Mouse (Mus musculus) thymus, postnatal 10 days (tissue): ENCODE measurements around the gene Stoml2.

Source experiments
- DNase-seq, 2 experiments: peaks; one replicate each; pipeline ENCODE4 v3.0.0; 2021; ENCODE audit warnings: low spot score in 2 of 2

Gene Stoml2

GRCm38 (mm10) chr4:43038567-43039495, 7.3 kb upstream of the Stoml2 start:
- DNase-seq: no peak

GRCm38 (mm10) chr4:43037860-43038566, 6.5 kb upstream of the Stoml2 start:
- no peak for DNase-seq

GRCm38 (mm10) chr4:43036356-43036755, 4.8 kb upstream of the Stoml2 start:
- DNase-seq: no peak

GRCm38 (mm10) chr4:43035851-43036250, 4.3 kb upstream of the Stoml2 start:
- no peak for DNase-seq

GRCm38 (mm10) chr4:43033481-43033880, 2.0 kb upstream of the Stoml2 start:
- no peak for DNase-seq

- no peak for DNase-seq
Observed at GRCm38 (mm10) chr4:43032501-43032900, 991 bp upstream of the Stoml2 start.

GRCm38 (mm10) chr4:43030780-43031230, 705 bp downstream of the Stoml2 start:
- no peak for DNase-seq

GRCm38 (mm10) chr4:43030352-43030751, 1.2 kb downstream of the Stoml2 start:
- no peak for DNase-seq

- no peak for DNase-seq
Observed at GRCm38 (mm10) chr4:43029749-43030148, 1.8 kb downstream of the Stoml2 start.

GRCm38 (mm10) chr4:43029121-43029520, 2.4 kb downstream of the Stoml2 start:
- DNase-seq: no peak

GRCm38 (mm10) chr4:43025084-43025960, 6.2 kb downstream of the Stoml2 start, which contains the start of gene Pigo:
TSS of gene Pigo (minus strand) at chr4:43025819.
- peak; percentile 88 to 94 for DNase-seq

- DNase-seq: no peak
Observed at GRCm38 (mm10) chr4:43024673-43025072, 6.8 kb downstream of the Stoml2 start.

- DNase-seq: no peak
Observed at GRCm38 (mm10) chr4:43021341-43021740, 10.2 kb downstream of the Stoml2 start.

GRCm38 (mm10) chr4:43020876-43021275, 10.6 kb downstream of the Stoml2 start:
- no peak for DNase-seq

GRCm38 (mm10) chr4:43019641-43020465, 11.7 kb downstream of the Stoml2 start:
- no peak for DNase-seq

- no peak for DNase-seq
Observed at GRCm38 (mm10) chr4:43019176-43019575, 12.3 kb downstream of the Stoml2 start.

GRCm38 (mm10) chr4:43018156-43018555, 13.4 kb downstream of the Stoml2 start:
- DNase-seq: no peak

GRCm38 (mm10) chr4:43012091-43012490, 19.4 kb downstream of the Stoml2 start:
- DNase-seq: no peak

GRCm38 (mm10) chr4:43010161-43011038, 21.1 kb downstream of the Stoml2 start, which contains the start of gene Fancg:
TSS of gene Fancg (minus strand) at chr4:43010506.
- peak; percentile 81 to 83 for DNase-seq

GRCm38 (mm10) chr4:43005765-43006164, 25.7 kb downstream of the Stoml2 start:
- DNase-seq: peak in 1 of 2 experiments; percentile 60
